Mouse (Mus musculus) thymus, adult 2 months (tissue): ENCODE data around the gene Ino80.

Experiments used
- CTCF ChIP-seq: fragments of 200-500 bp; IDR thresholded peaks from 2 replicates; pipeline ENCODE4 v1.5.1; 2012; ENCODE audit warnings: mild to moderate bottlenecking, control low read depth, low read length, moderate library complexity, borderline replicate concordance; ENCODE audit not compliant: control insufficient read depth, poor library complexity, insufficient read depth; ENCODE audit errors: extremely low read depth
- POLR2A ChIP-seq: fragments of 200-500 bp; IDR thresholded peaks from 2 replicates; pipeline ENCODE4 v1.6.1; 2012; ENCODE audit warnings: mild to moderate bottlenecking, low read length, control low read depth, moderate library complexity; ENCODE audit not compliant: control insufficient read depth, poor library complexity, insufficient read depth; ENCODE audit errors: extremely low read depth

GRCm38 (mm10) chr2:119514026-119514522, 36.6 kb upstream of the Ino80 start:
- TF ChIP-seq CTCF (no peak), POLR2A (no peak)
